ENCODE assay signal across 12 mouse cellular contexts in the genomic region with DNA sequence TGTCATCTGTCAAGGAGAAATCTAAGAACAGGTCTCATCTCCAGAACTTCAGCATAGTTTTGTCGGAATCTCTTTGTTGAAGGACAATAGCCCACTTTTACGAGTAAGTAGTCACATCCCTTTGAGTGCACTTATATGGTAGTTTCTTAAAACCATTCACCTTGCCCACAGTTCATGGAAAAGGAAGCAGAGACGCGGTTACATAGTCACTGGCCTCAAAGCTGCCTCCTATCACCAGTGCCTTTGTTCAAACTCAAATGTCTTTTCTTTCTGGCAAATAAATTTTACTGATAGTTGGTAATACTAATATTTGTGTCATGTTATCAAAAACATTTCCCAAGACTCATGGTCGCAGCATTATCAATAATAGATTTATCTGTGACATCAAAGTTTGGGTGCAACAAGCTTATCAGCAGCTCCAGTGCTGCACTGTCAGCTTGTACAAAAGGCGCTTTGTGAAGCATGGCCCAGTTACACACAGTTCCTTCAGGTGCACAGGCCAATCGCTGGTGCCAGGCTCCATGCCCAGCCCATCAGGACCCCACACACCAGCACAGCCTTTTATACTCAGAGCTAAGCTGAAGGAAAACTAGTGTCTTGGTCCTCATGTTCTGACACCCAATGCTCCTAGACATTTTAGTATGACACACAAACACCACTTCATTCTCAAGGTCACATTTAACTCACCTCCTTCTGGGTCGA.
"Had no signal": no experiment of that assay in that cellular context is flagged by ENCODE, and none has a peak within 500 bp of the region (broad histone marks: within the 10 kb centered on the region; RNA-seq: fewer than 3 reads in every experiment).

No protein-coding gene starts in this region.

- H3K4me2 ChIP-seq: liver, embryonic 11.5 days; liver, embryonic 15.5 days; midbrain, embryonic 13.5 days had no signal

- ATAC-seq: midbrain, embryonic 13.5 days had no signal

- H3K4me3 ChIP-seq: layer of hippocampus, adult 2 months; liver, embryonic 15.5 days; midbrain, embryonic 13.5 days had no signal

- H3K9ac ChIP-seq: liver, embryonic 15.5 days; midbrain, embryonic 13.5 days had no signal

- H3K4me1 ChIP-seq: liver, embryonic 15.5 days had no signal

- DNase-seq: kidney, adult 8-10 months; kidney, postnatal 10 days; kidney, postnatal 4 days; lung, adult 2 months; lung, postnatal 36 days; right cerebral cortex, adult 18-20 months; right cerebral cortex, postnatal 25 days; thymus, postnatal 36 days had no signal

- H3K9me3 ChIP-seq: liver, embryonic 15.5 days; midbrain, embryonic 13.5 days had no signal

- H3K36me3 ChIP-seq: liver, embryonic 15.5 days; midbrain, embryonic 13.5 days had no signal

- H3K27me3 ChIP-seq: liver, embryonic 15.5 days; midbrain, embryonic 13.5 days had no signal

- H3K27ac ChIP-seq: layer of hippocampus, adult 2 months; liver, embryonic 15.5 days; midbrain, embryonic 13.5 days had no signal
